Mouse (Mus musculus): ENCODE data around the gene Doc2a.
A peak's percentile ranks its signal among the peaks of the same experiment; 100 is the strongest.

The Doc2a gene

DNA sequence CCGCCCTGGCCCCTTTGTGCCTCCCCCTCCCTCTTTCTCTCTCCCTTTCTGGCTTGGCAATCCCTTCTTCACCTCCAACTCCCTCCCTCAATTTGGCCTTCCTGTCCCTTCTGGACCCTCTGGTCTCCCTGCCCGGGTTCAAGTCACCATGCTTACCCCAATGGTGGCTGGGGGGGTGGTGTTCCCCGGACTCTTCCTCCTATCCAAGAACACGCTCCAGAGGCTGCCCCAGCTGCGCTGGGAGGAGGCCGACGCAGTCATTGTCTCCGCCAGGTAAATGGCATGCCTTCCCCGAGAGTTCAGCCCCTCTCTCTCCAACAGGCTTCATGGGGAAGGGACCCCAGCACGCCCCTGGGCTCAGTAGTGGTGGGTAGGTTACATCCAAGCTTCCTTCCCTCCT lies 23.3 kb upstream of the Doc2a start:
- DNase-seq (ENCODE audit: low spot score), result no peak

DNA sequence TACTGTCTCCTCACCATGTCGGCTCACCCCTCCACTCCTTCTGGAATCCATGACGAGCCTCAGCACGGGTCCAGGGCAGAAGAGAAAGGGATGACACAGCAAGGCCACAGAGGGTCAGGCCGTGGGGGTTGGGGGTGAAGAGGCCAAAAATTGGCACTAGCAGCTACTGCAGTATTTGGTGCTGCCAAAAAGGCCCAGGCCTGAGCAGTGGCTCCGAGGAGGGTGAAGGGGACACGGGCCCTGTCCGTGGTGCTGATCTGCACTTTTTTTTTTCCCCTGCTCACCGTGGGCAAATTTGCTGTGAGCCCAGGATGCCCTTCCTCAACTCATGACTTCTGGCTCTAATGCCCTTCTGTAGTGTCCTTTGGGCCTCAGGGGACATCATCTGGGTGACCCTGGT lies 21.8 kb upstream of the Doc2a start:
- no peak for DNase-seq (ENCODE audit: low spot score)

DNA sequence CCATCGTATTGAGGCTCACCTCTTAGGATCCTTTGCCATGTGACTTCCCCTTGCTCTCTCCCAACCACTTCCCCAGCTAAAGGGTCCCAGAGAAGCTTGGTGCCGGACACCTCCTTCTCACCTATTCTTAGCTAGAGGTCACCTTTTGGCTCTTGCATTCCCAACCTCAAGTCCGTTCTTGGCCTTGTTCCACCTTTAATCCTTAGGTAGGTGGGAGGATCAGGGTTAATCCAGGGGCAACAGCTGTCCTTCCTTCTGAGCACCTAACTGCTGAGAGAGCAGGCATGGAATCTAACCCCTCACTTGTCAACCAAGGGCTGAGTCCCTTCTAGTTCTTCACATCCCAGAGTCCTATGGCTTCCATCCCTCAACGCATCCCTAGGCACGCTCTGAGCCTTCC lies 21.3 kb upstream of the Doc2a start:
- no peak for DNase-seq (ENCODE audit: low spot score)

DNA sequence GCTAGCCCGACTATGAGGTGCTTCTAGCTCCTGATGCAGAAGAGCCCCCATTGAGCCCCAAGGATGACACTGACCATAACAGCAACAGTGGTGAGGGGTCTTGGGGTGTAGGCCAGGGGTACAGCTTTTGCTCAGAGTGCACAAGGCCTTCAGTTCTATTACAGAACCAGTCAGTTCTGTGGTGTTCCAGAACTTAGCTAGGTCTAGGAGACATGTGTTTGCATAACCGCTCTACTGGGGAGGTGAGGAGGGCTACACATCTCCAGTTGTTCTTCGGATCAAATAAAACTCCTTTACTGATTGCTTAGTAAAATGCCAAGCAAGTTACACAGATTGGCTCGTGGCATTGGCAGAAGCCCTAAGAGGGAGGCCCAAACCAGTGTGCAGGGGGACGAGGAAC lies 15.7 kb upstream of the Doc2a start, which contains the start of gene 4930451I11Rik:
TSS of gene 4930451I11Rik (minus strand) at position 101 of the 400 bp plus-strand sequence.
- no peak for DNase-seq (ENCODE audit: low spot score)

DNA sequence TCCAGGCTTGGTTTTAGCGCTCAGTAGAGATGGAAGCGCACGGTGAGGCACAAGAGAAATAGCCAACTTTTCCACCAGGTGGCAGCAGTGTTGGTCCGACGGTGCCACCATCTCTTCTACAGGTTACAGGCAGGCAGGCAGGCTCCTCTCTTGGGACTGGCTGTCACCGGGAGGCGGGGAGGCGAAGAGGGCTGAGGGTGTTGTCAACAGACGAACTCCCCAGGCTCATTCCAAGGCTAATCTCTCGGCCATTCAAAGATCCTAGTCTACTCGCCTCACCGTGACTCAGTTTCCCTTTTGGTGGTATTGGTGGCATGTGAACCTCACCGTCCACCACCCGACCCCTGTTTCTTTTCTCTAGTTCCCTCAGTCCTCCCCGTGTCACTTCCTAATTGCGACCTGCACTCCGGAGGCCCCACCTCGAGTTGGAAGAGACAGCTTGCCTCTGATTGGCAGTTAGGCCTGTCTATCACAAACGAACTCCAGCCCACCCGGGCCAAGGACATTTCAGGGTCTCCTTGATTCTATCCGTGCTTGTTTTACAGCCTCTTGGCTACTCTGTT lies 15.1 kb upstream of the Doc2a start:
- DNase-seq (ENCODE audit: low spot score), result peak; percentile 59

DNA sequence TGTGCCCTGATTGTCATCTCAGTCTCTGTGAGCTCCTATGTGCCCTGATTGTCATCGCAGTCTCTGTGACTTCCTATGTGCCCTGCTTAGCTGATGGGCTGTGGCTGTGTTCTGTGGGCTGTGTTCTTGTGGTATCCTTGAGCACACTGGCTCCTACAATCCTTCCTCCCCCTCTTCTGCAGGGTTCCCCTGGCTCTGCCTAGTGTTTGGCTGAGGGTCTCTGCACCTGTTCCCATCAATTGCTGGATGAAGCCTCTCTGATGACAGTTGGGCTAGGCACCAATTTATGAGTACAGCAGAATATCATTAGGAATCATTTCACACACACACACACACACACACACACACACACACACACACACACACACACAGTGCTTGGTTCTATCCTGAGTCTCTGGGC lies 13.9 kb upstream of the Doc2a start:
- no peak for DNase-seq (ENCODE audit: low spot score)

DNA sequence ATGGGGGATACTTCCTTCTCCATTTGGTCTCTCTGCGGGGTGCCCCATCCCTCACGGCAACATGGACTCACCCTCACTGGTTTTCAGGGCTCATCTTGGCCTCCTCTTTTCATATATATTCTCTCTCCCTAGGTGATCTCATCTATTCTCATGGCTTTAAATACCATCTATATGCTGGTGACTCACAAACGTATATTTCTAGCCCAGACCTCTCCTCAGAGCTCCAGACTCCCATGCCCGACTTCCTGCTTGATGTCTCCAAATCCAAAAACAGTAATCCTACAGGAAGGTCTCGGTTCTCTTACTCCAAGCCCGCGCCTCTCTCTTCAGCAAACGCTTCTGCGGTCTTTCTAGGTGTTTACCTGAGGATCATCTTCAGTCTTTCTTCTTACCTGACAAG lies 3.9 kb upstream of the Doc2a start:
- DNase-seq (ENCODE audit: low spot score), result no peak

DNA sequence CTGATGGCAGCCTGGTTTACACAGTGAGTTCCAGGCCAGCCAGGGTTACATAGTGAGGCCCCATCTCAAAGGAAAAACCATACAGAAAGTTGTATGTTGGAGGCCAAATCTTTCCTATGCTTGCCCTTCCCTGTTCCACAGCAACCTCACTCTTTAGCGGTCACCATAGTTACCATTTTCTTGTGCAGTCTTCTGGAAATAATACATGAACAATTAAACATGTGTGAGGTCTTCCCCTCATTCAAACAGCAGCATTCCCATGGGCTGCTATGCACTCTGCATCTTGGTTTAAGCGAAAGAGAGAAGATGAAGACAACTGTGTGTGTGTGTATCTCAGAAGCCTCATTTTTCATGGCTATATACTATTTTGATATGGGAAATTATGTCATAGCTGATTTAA lies 1.7 kb upstream of the Doc2a start:
- no peak for DNase-seq (ENCODE audit: low spot score)

DNA sequence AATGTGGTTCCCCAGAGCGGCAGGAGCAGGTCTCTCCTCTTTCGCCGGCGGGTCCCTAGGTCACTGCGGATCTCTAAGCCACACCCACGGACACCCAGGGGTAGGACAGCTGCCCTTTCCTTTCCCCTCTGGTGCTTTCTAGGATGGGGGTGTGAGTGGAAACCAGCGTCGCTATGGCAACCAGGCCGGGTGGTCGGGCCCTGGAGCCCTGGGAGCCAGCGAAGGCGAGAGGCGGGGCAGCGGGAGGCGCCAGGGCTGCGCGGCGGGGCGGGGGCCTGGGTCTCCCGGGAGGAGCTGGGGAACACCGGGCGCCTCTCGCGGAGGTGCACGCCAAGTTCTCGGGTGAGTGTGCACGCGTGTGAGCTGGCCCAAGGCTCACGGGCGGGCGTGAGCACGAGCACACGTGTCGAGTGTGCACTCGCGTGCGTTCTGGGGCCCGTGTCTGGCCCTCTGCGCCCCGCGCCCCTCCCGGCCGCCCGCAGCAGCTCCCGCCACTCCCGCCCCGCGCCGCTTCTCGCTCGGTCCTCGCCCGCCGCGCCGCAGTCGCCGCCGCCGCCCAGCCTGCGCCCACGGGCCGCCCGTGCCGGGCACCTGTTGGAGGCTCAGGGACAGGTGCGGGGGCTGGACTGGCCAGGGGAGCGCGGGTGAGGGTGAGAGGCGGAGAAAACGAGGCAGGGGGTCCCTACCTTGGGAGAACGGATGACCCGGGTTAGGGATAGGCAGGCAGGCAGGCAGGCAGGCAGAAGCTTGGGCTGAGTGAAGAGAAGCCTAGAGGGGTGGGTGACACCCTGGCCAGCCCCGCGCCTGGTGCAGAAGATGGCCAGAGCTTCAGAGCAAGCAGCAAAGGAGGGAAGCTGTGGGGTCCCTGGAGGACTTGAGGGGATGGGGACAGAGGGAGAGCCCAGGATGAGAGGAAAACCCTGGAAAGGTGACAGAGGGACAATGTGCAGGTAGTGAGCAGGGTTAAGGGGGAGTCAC lies 494 bp downstream of the Doc2a start:
- DNase-seq (ENCODE audit: low spot score), result no peak

DNA sequence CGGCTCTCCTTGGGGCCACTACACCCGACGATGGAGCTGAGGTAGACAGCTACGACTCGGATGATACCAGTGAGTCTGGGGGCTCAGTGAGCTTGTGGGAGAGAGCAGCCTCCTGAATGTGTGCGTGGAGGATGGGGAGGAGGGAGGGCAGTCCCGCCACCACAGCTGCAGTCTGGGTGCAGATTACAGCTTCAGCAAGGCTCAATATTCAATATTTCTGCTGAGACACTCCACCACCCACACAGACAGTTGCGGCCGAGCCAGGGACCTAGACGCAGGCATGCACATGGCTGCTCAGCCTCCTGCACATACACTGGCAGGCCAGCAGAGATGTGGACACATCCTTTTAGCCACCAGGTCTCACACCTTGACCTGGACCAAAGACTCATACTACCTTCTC lies 1.6 kb downstream of the Doc2a start:
- no peak for DNase-seq (ENCODE audit: low spot score)

DNA sequence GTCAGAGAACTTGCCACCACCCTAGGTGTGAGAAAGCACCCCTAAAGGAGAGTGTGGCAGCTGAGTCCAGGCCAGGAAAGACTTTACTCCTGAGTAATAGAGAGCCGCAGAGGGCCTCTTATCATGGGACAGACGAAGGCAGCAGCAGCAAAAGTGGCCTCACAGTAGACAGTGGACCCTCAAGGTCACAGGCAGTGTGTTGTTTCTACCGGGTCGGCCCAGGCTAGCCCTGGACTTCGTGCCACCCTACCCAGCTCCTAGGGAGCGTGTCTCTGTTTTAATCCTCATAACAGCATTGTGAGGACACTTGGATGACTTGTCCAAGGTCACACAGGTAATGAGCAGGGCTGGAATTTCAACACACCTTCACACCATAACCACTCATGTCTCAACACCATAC lies 2.9 kb downstream of the Doc2a start:
- no peak for DNase-seq (ENCODE audit: low spot score)

DNA sequence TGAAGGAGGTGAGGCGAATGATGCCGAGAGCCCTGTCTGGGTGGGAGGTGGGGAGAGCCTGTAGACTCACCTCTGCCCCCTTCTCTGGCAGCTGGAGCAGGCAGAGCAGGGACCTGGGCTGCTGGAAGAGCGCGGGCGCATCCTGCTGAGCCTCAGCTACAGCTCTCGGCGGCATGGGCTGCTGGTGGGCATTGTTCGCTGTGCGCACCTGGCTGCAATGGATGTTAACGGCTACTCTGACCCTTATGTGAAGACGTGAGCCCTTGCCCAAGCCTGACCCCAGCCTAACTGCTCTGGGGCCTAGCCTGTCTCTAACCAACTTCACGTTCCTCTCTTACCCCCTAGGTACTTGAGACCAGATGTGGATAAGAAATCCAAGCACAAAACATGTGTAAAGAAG lies 4.0 kb downstream of the Doc2a start:
- no peak for DNase-seq (ENCODE audit: low spot score)

DNA sequence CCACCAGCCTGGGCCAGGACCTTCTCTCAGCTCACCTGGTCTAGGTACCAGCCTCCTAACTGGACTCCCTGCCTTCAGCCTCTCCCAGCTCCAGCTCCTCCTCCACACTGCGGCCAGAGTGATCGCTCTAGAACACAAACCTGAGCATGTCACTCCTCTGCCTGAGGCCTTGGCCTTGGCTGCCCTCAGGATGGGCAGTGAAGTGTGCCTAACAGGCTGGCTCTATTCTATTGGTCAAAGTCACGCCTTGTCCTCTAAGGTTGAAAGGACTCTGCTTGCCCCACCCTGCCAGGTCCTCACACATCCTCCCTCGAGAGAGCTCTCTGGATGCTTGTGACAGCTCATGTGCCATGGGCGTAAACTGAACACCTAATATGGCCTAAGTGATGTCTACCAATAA lies 6.2 kb downstream of the Doc2a start:
- DNase-seq (ENCODE audit: low spot score), result no peak

DNA sequence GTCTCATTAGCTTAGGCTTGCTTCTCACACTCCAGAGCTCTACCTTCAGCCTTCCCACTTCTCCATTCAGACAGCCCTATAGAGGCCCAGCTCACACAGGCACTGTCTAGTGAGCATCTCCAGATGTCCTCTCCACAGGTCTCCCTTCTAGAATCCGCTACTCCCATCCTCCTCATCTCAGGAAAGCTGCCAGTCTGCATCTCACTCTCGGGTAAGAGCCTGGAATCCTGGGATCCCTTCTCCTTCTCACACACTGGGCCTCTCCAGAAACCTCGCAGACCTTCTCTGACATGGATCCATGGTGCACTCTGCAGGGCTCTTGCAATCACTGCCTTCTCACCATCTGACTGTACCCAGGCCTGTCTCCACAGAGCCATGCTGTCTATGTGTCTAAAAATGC lies 8.4 kb downstream of the Doc2a start:
- DNase-seq (ENCODE audit: low spot score), result no peak

DNA sequence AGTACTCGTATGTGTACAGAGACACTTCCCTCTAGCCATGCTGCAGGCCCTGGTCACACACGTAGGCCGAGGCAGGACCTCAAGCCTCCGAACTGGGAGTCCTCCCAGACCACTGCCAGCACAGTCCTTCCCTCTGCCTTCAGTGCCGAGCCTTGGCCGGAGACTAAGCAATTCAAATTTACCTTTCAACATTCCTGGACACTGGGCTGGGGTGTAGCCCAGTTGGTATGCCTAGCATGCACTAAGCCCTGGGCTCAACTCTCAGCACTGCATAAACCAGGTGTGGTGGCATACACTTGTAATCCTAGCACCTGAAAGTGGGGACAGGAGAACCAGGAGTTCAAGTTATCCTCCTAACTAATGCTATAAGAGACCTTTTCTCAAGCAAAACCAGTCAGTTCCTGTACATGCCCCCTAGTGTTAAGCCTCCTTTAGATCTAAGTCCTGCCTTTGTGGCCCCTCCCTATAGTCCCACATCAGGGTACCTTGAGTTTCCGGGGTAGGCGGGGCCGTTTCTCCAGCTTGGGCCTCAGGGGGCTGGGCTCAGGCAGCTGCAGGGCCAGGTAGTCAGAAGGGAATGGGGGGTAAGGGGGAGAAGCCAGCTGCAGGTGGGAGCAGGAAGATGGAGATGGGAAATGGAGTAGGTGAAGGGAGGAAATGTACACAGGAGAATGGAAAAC lies 9.7 kb downstream of the Doc2a start:
- no peak for DNase-seq (ENCODE audit: low spot score)

DNA sequence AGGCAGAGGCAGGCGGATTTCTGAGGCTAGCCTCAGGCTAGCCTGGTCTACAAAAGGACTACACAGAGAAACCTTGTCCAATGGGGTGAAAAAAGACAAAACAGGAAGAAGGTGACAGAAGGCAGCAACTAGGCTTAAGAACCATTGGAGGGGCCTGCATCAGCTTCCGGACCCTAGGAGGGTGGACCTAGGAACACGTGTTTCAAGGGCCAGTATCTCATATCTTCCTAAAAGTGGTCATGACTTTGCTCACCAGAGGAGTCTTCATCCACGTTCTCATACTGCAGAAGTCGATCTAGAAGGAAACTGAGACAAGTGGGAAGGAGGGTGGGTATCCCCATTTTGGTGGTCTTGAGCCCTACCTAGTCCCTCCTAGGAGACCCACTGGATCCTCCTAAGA lies 13.8 kb downstream of the Doc2a start:
- no peak for DNase-seq (ENCODE audit: low spot score)

DNA sequence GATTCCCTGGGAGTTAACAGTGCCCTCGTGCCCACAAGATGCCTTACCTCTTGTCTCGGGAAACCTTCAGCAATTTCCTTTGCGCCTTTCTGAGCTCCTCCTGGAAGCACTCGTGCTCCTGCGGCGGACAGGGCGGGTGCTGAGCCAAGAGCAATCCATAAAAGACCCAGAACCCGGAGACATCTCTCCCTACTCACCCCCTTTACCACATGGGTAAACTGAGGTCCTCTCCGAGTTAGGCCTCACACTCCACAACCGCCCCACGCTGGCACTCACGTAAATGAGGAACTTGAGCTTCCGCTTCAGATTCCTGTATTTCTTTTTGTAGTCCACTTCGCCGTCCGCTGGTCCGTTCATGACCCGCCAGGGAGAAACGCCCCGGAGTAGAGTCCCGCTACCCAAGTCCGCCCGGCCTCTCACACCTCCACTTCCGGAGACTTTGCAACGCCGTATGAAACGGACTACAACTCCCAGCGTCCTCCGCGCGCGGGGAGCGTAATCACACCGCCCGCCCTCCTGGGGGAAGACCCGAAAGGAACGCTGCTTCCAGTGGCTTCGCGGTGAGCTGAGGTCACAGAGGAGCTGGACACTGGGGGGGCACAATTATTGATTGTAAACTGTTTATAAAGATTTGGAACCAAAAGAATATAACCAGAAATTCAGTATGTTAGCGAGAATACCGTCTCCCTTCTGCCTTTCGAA lies 14.4 kb downstream of the Doc2a start, which contains the start of gene Hirip3:
TSS of gene Hirip3 (plus strand) at position 544 of the 702 bp plus-strand sequence.
- DNase-seq (ENCODE audit: low spot score), result peak; percentile 78

DNA sequence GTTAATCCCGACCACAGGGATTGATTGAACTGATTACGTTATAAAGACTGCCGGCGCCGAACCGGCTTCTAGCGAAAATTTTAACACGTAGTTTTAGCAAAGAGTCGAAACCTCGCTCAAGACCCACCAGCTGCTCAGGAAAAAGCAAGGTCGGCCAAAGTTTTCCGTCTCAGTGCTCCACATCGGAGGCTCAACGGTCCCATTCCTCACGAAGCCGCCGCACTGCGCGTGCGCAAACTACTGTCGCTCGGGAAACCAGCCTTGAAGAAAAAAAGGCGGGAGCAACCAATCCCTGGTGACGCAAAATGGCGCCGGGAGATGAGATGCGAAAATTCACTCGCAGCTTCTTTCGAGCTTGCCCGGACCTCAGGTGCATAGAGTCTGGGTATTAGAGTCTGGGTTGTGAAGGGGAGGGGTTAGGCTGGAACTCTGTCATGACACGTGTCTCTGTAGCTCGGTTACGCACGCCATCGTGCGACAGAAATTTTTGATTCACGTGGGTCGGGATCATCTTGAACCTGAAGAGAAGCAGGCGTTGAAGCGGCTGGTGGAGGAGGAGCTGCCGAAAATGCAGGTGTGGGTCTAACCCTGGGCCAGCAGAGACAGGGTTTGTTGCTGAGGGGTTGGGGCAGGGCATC lies 15.1 kb downstream of the Doc2a start, which contains the start of gene Ino80e:
TSS of gene Ino80e (minus strand) at position 231 of the 638 bp plus-strand sequence.
- peak; percentile 80 for DNase-seq (ENCODE audit: low spot score)

DNA sequence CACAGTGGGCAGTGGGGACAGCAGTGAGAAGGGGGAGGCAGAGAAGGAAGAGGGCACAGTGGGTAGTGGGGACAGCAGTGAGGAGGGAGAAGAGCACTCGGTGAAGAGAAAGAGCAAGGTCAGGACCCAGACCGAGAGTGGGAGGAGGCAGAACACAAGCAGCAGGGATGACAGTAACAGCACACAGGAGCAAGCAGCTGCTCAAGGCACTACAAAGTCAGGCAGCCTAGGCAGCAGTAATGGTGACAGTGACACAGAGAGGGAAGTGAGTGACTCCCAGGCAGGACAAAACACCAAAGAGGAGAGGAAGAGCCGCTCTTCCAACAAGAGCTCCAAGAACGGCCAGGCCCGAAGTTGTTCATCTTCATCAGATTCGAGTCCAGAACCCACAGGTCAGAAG lies 16.6 kb downstream of the Doc2a start:
- DNase-seq (ENCODE audit: low spot score), result no peak

DNA sequence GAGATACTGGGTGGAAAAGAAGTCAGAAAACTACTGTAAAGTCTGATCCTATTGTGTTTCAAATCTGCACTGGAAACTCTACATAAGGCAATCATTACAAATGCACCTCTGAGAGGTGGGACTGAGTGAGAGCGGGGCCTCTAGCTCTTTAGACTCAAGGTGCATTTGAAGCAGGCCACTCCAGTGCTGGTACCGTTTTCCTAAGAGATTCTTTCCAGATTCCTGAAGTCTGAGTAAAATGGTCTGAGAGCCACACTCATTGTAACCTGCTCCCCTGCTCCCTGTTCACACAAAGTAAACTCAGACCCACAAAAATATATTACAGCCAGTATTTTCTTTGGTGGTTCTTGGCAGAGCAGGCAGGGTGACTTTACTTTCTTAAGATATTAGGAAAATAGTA lies 20.3 kb downstream of the Doc2a start:
- DNase-seq (ENCODE audit: low spot score), result no peak

DNA sequence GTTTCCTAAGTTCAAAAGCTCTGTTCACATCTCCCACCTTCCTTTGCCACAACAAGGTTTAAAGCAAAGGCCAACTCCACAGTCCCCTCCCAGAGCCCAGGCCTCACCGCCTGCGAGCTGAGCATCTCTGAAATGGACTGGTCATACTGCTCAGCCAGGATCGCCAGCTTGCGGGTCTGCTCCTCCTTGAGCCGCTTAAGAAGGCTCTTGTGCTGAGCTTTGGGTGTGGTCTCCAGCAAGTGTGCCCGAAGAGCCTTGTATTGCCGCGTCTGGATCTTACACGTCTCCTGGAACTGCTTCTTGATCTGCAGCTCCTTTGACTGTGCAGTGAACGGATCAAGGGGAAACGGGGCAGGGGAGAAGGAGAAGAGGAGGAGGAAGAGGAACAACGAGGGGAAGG lies 20.8 kb downstream of the Doc2a start:
- DNase-seq (ENCODE audit: low spot score), result no peak
